Mouse (Mus musculus) kidney, postnatal 4 days (tissue): ENCODE data around the gene Zfp600.
"Not testable (repeated sequence)": the region's sequence is repeated elsewhere in the genome, so short reads cannot be mapped to it uniquely, and the experiment has no call there.

Experiments used
- DNase-seq, 2 experiments: peaks; one replicate each; pipeline ENCODE4 v3.0.0; 2021; ENCODE audit warnings: mixed read lengths in 2 of 2

The Zfp600 gene

GRCm38 (mm10) chr4:146156524-146156923, at the start of gene Zfp600:
Gene Zfp600 (plus strand): TSS chr4:146156824.
- not testable (repeated sequence) for DNase-seq

- not testable (repeated sequence) for DNase-seq
Measured at GRCm38 (mm10) chr4:146162893-146163292, 6.3 kb downstream of the Zfp600 start.

DNA sequence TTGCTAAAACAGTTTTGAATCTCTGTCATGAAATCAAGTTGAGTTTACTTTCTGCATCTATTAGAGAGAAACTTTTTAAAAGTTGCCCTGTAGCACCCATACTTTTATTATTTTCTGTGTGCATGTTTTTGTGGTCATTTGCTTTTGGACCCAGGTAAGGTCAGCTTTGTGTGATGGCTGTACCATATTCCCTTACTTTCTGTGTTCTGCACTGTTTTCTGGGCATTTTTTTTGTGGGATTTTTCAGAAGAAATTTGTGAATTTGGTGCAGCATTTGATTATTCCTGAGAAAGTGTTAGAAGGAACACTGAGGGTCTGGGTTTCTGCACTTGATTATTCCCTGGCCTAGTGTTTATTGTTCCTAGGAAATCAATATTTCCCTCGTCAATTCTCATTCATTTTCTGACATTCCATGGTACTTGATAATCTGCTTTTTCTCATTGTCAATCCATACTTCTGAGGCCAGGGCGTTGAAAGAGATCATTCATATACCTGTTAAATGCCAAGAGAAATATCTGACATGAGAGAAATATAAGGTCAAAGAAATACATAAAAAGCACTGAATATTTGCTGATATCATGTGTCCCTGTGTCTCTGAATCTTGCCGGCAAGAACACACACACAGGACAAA, 10.7 kb downstream of the Zfp600 start:
- not testable (repeated sequence) for DNase-seq

DNA sequence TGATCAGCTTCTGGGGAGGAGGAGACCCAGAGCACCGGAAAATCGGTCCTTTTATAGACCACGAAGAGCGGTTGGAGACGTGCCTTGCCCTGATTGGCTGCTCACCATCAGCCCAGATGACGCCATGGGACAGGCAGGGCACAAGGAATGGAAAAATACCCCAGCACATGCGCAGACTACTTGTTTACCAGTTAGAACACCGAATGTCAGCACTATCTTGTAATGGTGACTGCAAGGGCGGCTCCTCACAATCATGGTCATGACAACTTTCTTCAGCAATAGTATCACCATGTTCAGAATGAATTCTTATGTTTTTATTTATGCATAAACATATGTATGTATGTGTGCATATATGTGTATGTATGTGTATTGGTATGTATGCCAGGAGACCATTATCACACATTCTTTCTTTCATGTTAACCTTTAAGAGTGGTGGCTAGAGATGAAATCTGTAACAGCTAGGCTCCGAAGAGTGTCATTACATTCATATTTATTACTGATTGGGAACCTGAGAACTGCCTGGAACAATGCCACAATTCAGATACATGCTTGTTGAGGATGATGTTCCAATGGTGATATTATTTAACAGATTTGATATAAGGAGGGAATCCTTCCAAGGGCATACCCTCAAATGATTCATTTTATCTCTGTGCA, 11.4 kb downstream of the Zfp600 start:
- peak in 1 of 2 experiments; percentile 5 for DNase-seq

- DNase-seq: not testable (repeated sequence)
Measured at GRCm38 (mm10) chr4:146168730-146169215, 12.1 kb downstream of the Zfp600 start.

- DNase-seq: not testable (repeated sequence)
Measured at GRCm38 (mm10) chr4:146173378-146174226, 17.0 kb downstream of the Zfp600 start.

GRCm38 (mm10) chr4:146204357-146204756, 47.7 kb downstream of the Zfp600 start:
- DNase-seq: not testable (repeated sequence)

GRCm38 (mm10) chr4:146239252-146240244, 82.9 kb downstream of the Zfp600 start:
- not testable (repeated sequence) for DNase-seq

- peak; percentile 0 for DNase-seq
Measured at GRCm38 (mm10) chr4:146242119-146242518, 85.5 kb downstream of the Zfp600 start.
